Mouse (Mus musculus) E14TG2a.4 (cell line): ENCODE measurements around the gene Scn1b.

Experiments
- H3K27me3 ChIP-seq: 2 replicates; pipeline ENCODE4 v1.6.1; 2014; ENCODE audit warnings: low read length, control low read depth; ENCODE audit not compliant: insufficient read depth
- H3K36me3 ChIP-seq: 2 replicates; pipeline ENCODE4 v1.6.1; 2014; ENCODE audit warnings: low read length, control low read depth; ENCODE audit not compliant: insufficient read depth
- H3K4me1 ChIP-seq: replicated peaks from 2 replicates; pipeline ENCODE4 v1.6.1; 2014; ENCODE audit warnings: low read depth, low read length, control low read depth
- H3K4me3 ChIP-seq: replicated peaks from 2 replicates; pipeline ENCODE4 v1.5.1; 2014; ENCODE audit warnings: mild to moderate bottlenecking, low read length
- H3K9me3 ChIP-seq: 2 replicates; pipeline ENCODE4 v1.6.1; 2014; ENCODE audit warnings: low read length, control low read depth
- CTCF ChIP-seq: conservative IDR thresholded peaks from 2 replicates; pipeline ENCODE4 v1.5.1; 2014; ENCODE audit warnings: low read length
- NANOG ChIP-seq: IDR thresholded peaks from 2 replicates; pipeline ENCODE4 v1.6.1; 2014; ENCODE audit warnings: borderline replicate concordance, low read length, mixed read lengths
- POU5F1 ChIP-seq: IDR thresholded peaks from 2 replicates; pipeline ENCODE4 v1.6.1; 2014; ENCODE audit warnings: low read length, borderline replicate concordance

Scn1b gene

GRCm38 (mm10) chr7:31080611-31081010, 46.2 kb downstream of the Scn1b start:
- Histone ChIP-seq H3K9me3 (0 out of 2 replicates have a peak, but pooled peaks cover 3% of the 10 kb centered on the region), H3K4me3 (no peak overlapping the region), H3K27me3 (peaks cover 4% of the 10 kb centered on the region; the same call in 1 of the 2 replicates), H3K4me1 (peaks cover 42% of the 10 kb centered on the region), H3K36me3 (no peaks in the 10 kb centered on the region)
- TF ChIP-seq CTCF (no peak), POU5F1 (no peak), NANOG (no peak)

- Histone ChIP-seq H3K27me3 (peaks cover 4% of the 10 kb centered on the region; the same call in 1 of the 2 replicates), H3K4me3 (no peak overlapping the region), H3K36me3 (no peaks in the 10 kb centered on the region), H3K9me3 (0 out of 2 replicates have a peak, but pooled peaks cover 3% of the 10 kb centered on the region), H3K4me1 (peaks cover 33% of the 10 kb centered on the region)
- TF ChIP-seq NANOG (no peak), CTCF (no peak), POU5F1 (no peak)
These were observed 47.1 kb downstream of the Scn1b start for GRCm38 (mm10) chr7:31079670-31080069.

GRCm38 (mm10) chr7:31077885-31078445, 48.8 kb downstream of the Scn1b start:
- Histone ChIP-seq H3K4me3 (no peak overlapping the region), H3K27me3 (peaks cover 4% of the 10 kb centered on the region; the same call in 1 of the 2 replicates), H3K4me1 (peaks cover 17% of the 10 kb centered on the region), H3K9me3 (0 out of 2 replicates have a peak, but pooled peaks cover 3% of the 10 kb centered on the region), H3K36me3 (no peaks in the 10 kb centered on the region)
- TF ChIP-seq CTCF, result peak; percentile 45
- no peak for TF ChIP-seq POU5F1
- no peak for TF ChIP-seq NANOG

- TF ChIP-seq CTCF (no peak), POU5F1 (no peak), NANOG (no peak)
- peaks cover 4% of the 10 kb centered on the region; the same call in 1 of the 2 replicates for H3K27me3 ChIP-seq
These were observed 49.3 kb downstream of the Scn1b start for GRCm38 (mm10) chr7:31077470-31077869.

GRCm38 (mm10) chr7:31076492-31076891, 50.3 kb downstream of the Scn1b start, which contains the start of gene Fxyd3:
Fxyd3 (minus strand) TSS chr7:31076704.
- H3K4me1 ChIP-seq, result peaks cover 24% of the 10 kb centered on the region
- no peaks in the 10 kb centered on the region for H3K36me3 ChIP-seq
- H3K4me3 ChIP-seq, result no peak within 1 kb of the TSS
- TF ChIP-seq NANOG (no peak), CTCF (no peak), POU5F1 (no peak)
- H3K9me3 ChIP-seq, result 0 out of 2 replicates have a peak, but pooled peaks cover 3% of the 10 kb centered on the region
- H3K27me3 ChIP-seq, result peaks cover 4% of the 10 kb centered on the region; the same call in 1 of the 2 replicates

More at GRCm38 (mm10) chr7:31077470-31077869, 49.3 kb downstream of the Scn1b start:
- Histone ChIP-seq H3K36me3 (no peaks in the 10 kb centered on the region), H3K4me1 (peaks cover 18% of the 10 kb centered on the region), H3K4me3 (no peak overlapping the region), H3K9me3 (0 out of 2 replicates have a peak, but pooled peaks cover 3% of the 10 kb centered on the region)

- Histone ChIP-seq H3K4me3 (no peak overlapping the region), H3K27me3 (peaks cover 7% of the 10 kb centered on the region), H3K4me1 (peaks cover 24% of the 10 kb centered on the region), H3K9me3 (no peaks in the 10 kb centered on the region), H3K36me3 (no peaks in the 10 kb centered on the region)
- TF ChIP-seq NANOG (no peak), POU5F1 (no peak), CTCF (no peak)
These were observed 52.1 kb downstream of the Scn1b start for GRCm38 (mm10) chr7:31074713-31075069.

GRCm38 (mm10) chr7:31074061-31074712, 52.6 kb downstream of the Scn1b start:
- Histone ChIP-seq H3K36me3 (no peaks in the 10 kb centered on the region), H3K4me3 (no peak overlapping the region), H3K4me1 (peaks cover 24% of the 10 kb centered on the region), H3K27me3 (peaks cover 11% of the 10 kb centered on the region), H3K9me3 (no peaks in the 10 kb centered on the region)
- no peak for TF ChIP-seq NANOG
- TF ChIP-seq CTCF, result no peak
- TF ChIP-seq POU5F1, result no peak

- no peaks in the 10 kb centered on the region for H3K9me3 ChIP-seq
- H3K27me3 ChIP-seq, result peaks cover 18% of the 10 kb centered on the region
- no peaks in the 10 kb centered on the region for H3K36me3 ChIP-seq
- H3K4me1 ChIP-seq, result peaks cover 24% of the 10 kb centered on the region
- H3K4me3 ChIP-seq, result no peak overlapping the region
- TF ChIP-seq CTCF (no peak), POU5F1 (no peak), NANOG (no peak)
These were observed 53.3 kb downstream of the Scn1b start for GRCm38 (mm10) chr7:31073546-31073945.
